10 mouse cellular contexts compared by ENCODE assay signal in the genomic region with DNA sequence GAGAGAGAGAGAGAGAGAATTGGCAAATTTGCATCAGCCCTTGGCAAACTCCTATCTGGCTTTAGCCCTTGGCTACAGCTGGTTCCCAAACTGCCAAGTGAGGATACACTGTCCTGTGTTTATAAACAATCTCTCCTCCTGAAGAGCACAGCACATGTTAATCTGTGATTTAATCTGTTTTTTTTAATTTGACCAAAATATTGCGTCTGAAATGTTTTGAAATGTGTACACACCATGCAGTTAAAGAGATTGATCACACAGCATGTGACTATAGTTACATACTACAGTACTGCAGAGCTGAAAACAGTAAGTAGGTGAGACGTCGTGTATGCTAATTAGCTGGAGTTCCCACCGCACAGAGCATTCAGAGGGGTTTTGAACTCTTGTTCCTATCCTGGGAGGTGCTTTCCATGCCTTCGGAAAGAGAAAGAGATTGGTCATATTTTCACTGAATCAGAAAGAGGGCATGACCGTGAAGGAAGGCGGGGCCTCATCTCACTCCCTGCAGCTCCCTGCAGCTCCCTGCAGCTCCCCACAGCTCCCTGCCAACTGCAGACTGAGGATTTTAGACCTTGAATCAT. TPM values are rescaled to one million over a fixed set of nuclear protein-coding genes. Genes with fewer than 3 reads are reported as not detected.
DNase-seq lines count a peak whose midpoint lies in the region; ATAC-seq lines count a peak whose summit lies in the region.
"Had no signal": no experiment of that assay in that cellular context is flagged by ENCODE, and none has a peak within 500 bp of the region (broad histone marks: within the 10 kb centered on the region; RNA-seq: fewer than 3 reads in every experiment).

No protein-coding gene starts in this region.

- DNase-seq in adrenal gland, adult (ENCODE audit: inconsistent age in 2 of 2, low spot score in 1 of 2), result peak; percentile 23 to 62
- DNase-seq in adrenal gland, postnatal 4 days (ENCODE audit: low spot score in 2 of 2), result no peak
- no peak for DNase-seq in heart, postnatal 14 days
- peak; percentile 24 for DNase-seq in ovary, postnatal 36 days (ENCODE audit: low spot score)
- DNase-seq in ovary, postnatal 10 days (ENCODE audit: low spot score), result no peak
- DNase-seq in left cerebral cortex, adult 9 months (ENCODE audit: low spot score in 2 of 2), result no peak
- DNase-seq: kidney, postnatal 4 days; thymus, postnatal 25 days had no signal

- intact Hi-C loops in heart, postnatal 14 days (cut with DNase I), result loop anchor here (5.0 kb wide), 1 partner anchor 162 kb away; no protein-coding TSS in a partner anchor

- H3K36me3 ChIP-seq in heart, embryonic 13.5 days, result no peaks in the 10 kb centered on the region
- no peaks in the 10 kb centered on the region for H3K36me3 ChIP-seq in stomach, embryonic 15.5 days

- H3K4me3 ChIP-seq in heart, embryonic 13.5 days, result no peak overlapping the region
- no peak overlapping the region for H3K4me3 ChIP-seq in stomach, embryonic 15.5 days (replicated peaks)

- ATAC-seq in heart, embryonic 13.5 days (ENCODE audit: extremely low read depth, insufficient number of reproducible peaks, low FRiP score, low TSS enrichment), result no peak
- ATAC-seq in stomach, embryonic 15.5 days (ENCODE audit: insufficient read depth, low FRiP score, low read depth), result peak; percentile 28; the same call in 1 of the 2 replicates

- H3K9me3 ChIP-seq in heart, embryonic 13.5 days, result no peaks in the 10 kb centered on the region
- H3K9me3 ChIP-seq in stomach, embryonic 15.5 days, result no peaks in the 10 kb centered on the region

- H3K4me1 ChIP-seq in heart, embryonic 13.5 days, result peaks cover 17% of the 10 kb centered on the region
- peaks cover 6% of the 10 kb centered on the region; the same call in 1 of the 2 replicates for H3K4me1 ChIP-seq in stomach, embryonic 15.5 days

- 28% methylated on average over 7 of the region's 7 CpGs for WGBS in heart, embryonic 13.5 days
- WGBS in stomach, embryonic 15.5 days, result 21% methylated on average over 7 of the region's 7 CpGs

- H3K4me2 ChIP-seq in heart, embryonic 13.5 days, result peak overlapping the region; percentile 42
- H3K4me2 ChIP-seq in stomach, embryonic 15.5 days, result peak overlapping the region; percentile 34; the same call in 1 of the 2 replicates

- H3K27ac ChIP-seq in heart, embryonic 13.5 days (replicated peaks), result no peak overlapping the region
- 0 out of 2 replicates have a peak overlapping the region, but pooled peaks have one; percentile 11 for H3K27ac ChIP-seq in stomach, embryonic 15.5 days

- no peak overlapping the region for H3K9ac ChIP-seq in heart, embryonic 13.5 days
- H3K9ac ChIP-seq in stomach, embryonic 15.5 days, result no peak overlapping the region

- peaks cover 7% of the 10 kb centered on the region; the same call in 1 of the 2 replicates for H3K27me3 ChIP-seq in heart, embryonic 13.5 days (replicated peaks)
- H3K27me3 ChIP-seq in stomach, embryonic 15.5 days (replicated peaks), result no peaks in the 10 kb centered on the region

RNA-seq across cellular contexts. Expression of a gene that starts 24.2 kb away (rescaled TPM):
- 1 to 10 TPM in 1 of 2 experiments, under 1 TPM in 1; 0.90 to 1.5 TPM for total RNA-seq in adrenal gland, postnatal 4 days (2021)
- polyA plus RNA-seq in heart, embryonic 13.5 days (2015; fragmentation: Nextera tagmentation; extraction: Ambion mirVana), result 0.05 and 0.18 TPM in 2 replicates
- 1 to 10 TPM in 1 of 2 experiments, under 1 TPM in 1; 0.88 to 1.4 TPM for total RNA-seq in heart, postnatal 14 days (2021)
- polyA plus RNA-seq in stomach, embryonic 15.5 days (2015; fragmentation: Nextera tagmentation; extraction: Ambion mirVana), result 0.06 and 0.09 TPM in 2 replicates

Comparison
In these comparisons a context has a peak if more than half of its experiments do, and no peak if none do; other contexts are left out.
1. DNase-seq: peak in adrenal gland, adult (2 of 2) and ovary, postnatal 36 days (single experiment); none in adrenal gland, postnatal 4 days (0 of 2), heart, postnatal 14 days (0 of 2), ovary, postnatal 10 days (single experiment) and left cerebral cortex, adult 9 months (0 of 2).